Mouse (Mus musculus) brain, embryonic 14.5 days (tissue): ENCODE results near the gene Nbea.

Source experiments
- CTCF ChIP-seq: fragments of 200-500 bp; IDR thresholded peaks from 2 replicates; pipeline ENCODE4 v1.5.1; 2012; ENCODE audit warnings: inconsistent platforms, mild to moderate bottlenecking, moderate library complexity, borderline replicate concordance; ENCODE audit not compliant: insufficient read depth, insufficient read length; ENCODE audit errors: extremely low read depth
- POLR2A ChIP-seq: fragments of 200-500 bp; IDR thresholded peaks from 2 replicates; pipeline ENCODE4 v1.6.1; 2012; ENCODE audit warnings: mild to moderate bottlenecking, inconsistent platforms, borderline replicate concordance; ENCODE audit not compliant: poor library complexity, insufficient read depth, insufficient read length, severe bottlenecking; ENCODE audit errors: extremely low read depth

- TF ChIP-seq CTCF (no peak), POLR2A (no peak)
These were observed 292.9 kb downstream of the Nbea start for GRCm38 (mm10) chr3:55890574-55890973.
